30 mouse cellular contexts compared by ENCODE assay signal in genomic region chr1:80715917-80716316, GRCm38 (mm10). TPM values are rescaled to one million over a fixed set of nuclear protein-coding genes. Genes with fewer than 3 reads are reported as not detected.
DNase-seq lines count a peak whose midpoint lies in the region; ATAC-seq and TF ChIP-seq lines count a peak whose summit lies in the region.
"Had no signal": no experiment of that assay in that cellular context is flagged by ENCODE, and none has a peak within 500 bp of the region (broad histone marks: within the 10 kb centered on the region; RNA-seq: fewer than 3 reads in every experiment).

No protein-coding gene starts in this region.

- TF ChIP-seq POLR2A in embryonic fibroblast, embryonic 13.5 days (IDR thresholded peaks at IDR 0.05; ENCODE audit: low read depth, low read length), result no peak

- H3K4me2 ChIP-seq in heart, embryonic 12.5 days, result no peak overlapping the region
- H3K4me2 ChIP-seq in lung, postnatal 0 days (replicated peaks; ENCODE audit: low read depth, low read length), result no peak overlapping the region
- H3K4me2 ChIP-seq: embryonic facial prominence, embryonic 12.5 days; forebrain, embryonic 15.5 days; hindbrain, embryonic 12.5 days; intestine, embryonic 15.5 days; liver, embryonic 15.5 days; midbrain, embryonic 12.5 days; neural tube, embryonic 13.5 days had no signal

- no peaks in the 10 kb centered on the region for H3K9me3 ChIP-seq in heart, embryonic 12.5 days (replicated peaks)
- no peaks in the 10 kb centered on the region for H3K9me3 ChIP-seq in lung, postnatal 0 days (ENCODE audit: low read length)
- H3K9me3 ChIP-seq: embryonic facial prominence, embryonic 12.5 days; forebrain, embryonic 10.5 days; forebrain, embryonic 15.5 days; heart, embryonic 10.5 days; hindbrain, embryonic 12.5 days; intestine, embryonic 15.5 days; liver, embryonic 15.5 days; midbrain, embryonic 12.5 days; neural tube, embryonic 13.5 days had no signal

- peak; percentile 81 for TF ChIP-seq EP300 in lung, postnatal 0 days (IDR thresholded peaks at IDR 0.05)

- H3K36me3 ChIP-seq in heart, embryonic 12.5 days, result no peaks in the 10 kb centered on the region
- no peaks in the 10 kb centered on the region for H3K36me3 ChIP-seq in lung, postnatal 0 days (ENCODE audit: insufficient read depth, low read length)
- no peaks in the 10 kb centered on the region for H3K36me3 ChIP-seq in splenic B cell, adult 2 months (ENCODE audit: control insufficient read depth, insufficient read depth, low read length, poor library complexity, severe bottlenecking)
- H3K36me3 ChIP-seq: embryonic facial prominence, embryonic 12.5 days; forebrain, embryonic 10.5 days; forebrain, embryonic 15.5 days; heart, embryonic 10.5 days; hindbrain, embryonic 12.5 days; intestine, embryonic 15.5 days; liver, embryonic 15.5 days; midbrain, embryonic 12.5 days; neural tube, embryonic 13.5 days had no signal

- WGBS in heart, embryonic 12.5 days, result 59% methylated on average over 3 of the region's 3 CpGs
- WGBS in lung, postnatal 0 days, result 32% methylated on average over 3 of the region's 3 CpGs

- H3K27me3 ChIP-seq in heart, embryonic 12.5 days (replicated peaks), result no peaks in the 10 kb centered on the region
- H3K27me3 ChIP-seq in lung, postnatal 0 days (replicated peaks; ENCODE audit: insufficient read depth, low read length), result no peaks in the 10 kb centered on the region
- no peaks in the 10 kb centered on the region for H3K27me3 ChIP-seq in splenic B cell, adult 2 months (ENCODE audit: control insufficient read depth, insufficient read depth, low read length, poor library complexity, severe bottlenecking)
- H3K27me3 ChIP-seq: embryonic facial prominence, embryonic 12.5 days; forebrain, embryonic 15.5 days; hindbrain, embryonic 12.5 days; intestine, embryonic 15.5 days; liver, embryonic 15.5 days; midbrain, embryonic 12.5 days; neural tube, embryonic 13.5 days had no signal

- H3K4me1 ChIP-seq in heart, embryonic 12.5 days (replicated peaks), result 0 out of 2 replicates have a peak, but pooled peaks cover 8% of the 10 kb centered on the region
- H3K4me1 ChIP-seq in lung, postnatal 0 days (ENCODE audit: insufficient read depth, low read depth, low read length), result no peaks in the 10 kb centered on the region
- H3K4me1 ChIP-seq in embryonic fibroblast, embryonic 13.5 days (ENCODE audit: control insufficient read depth, insufficient read depth, low read length), result peaks cover 20% of the 10 kb centered on the region
- H3K4me1 ChIP-seq: forebrain, embryonic 10.5 days; heart, embryonic 10.5 days; hindbrain, embryonic 12.5 days; intestine, embryonic 15.5 days; liver, embryonic 15.5 days; midbrain, embryonic 12.5 days; neural tube, embryonic 13.5 days had no signal

- ATAC-seq in heart, embryonic 12.5 days (ENCODE audit: insufficient number of reproducible peaks, low FRiP score), result no peak
- ATAC-seq in lung, postnatal 0 days, result peak; percentile 82
- ATAC-seq: forebrain, embryonic 15.5 days; hindbrain, postnatal 0 days; intestine, embryonic 15.5 days had no signal

- no peak overlapping the region for H3K9ac ChIP-seq in heart, embryonic 12.5 days
- H3K9ac ChIP-seq in lung, postnatal 0 days (replicated peaks; ENCODE audit: low read depth), result no peak overlapping the region
- H3K9ac ChIP-seq: embryonic facial prominence, embryonic 12.5 days; forebrain, embryonic 15.5 days; hindbrain, embryonic 12.5 days; intestine, embryonic 15.5 days; liver, embryonic 15.5 days; midbrain, embryonic 12.5 days; neural tube, embryonic 13.5 days had no signal

- H3K27ac ChIP-seq in heart, embryonic 12.5 days (ENCODE audit: poor library complexity, severe bottlenecking), result no peak overlapping the region
- no peak overlapping the region for H3K27ac ChIP-seq in lung, postnatal 0 days (ENCODE audit: low read length)
- H3K27ac ChIP-seq in embryonic fibroblast, embryonic 13.5 days (ENCODE audit: insufficient read depth, low read length), result peak overlapping the region; percentile 67
- H3K27ac ChIP-seq: embryonic facial prominence, embryonic 12.5 days; forebrain, embryonic 10.5 days; forebrain, embryonic 15.5 days; heart, embryonic 10.5 days; hindbrain, embryonic 12.5 days; hindbrain, postnatal 0 days; intestine, embryonic 15.5 days; liver, embryonic 15.5 days; midbrain, embryonic 12.5 days; neural tube, embryonic 13.5 days had no signal

- DNase-seq in heart, adult 11 months, result peak; percentile 44
- peak; percentile 89 for DNase-seq in lung, postnatal 0 days (ENCODE audit: low spot score)
- DNase-seq in lung, postnatal 4 days, result no peak
- DNase-seq in splenic B cell, adult 2 months (ENCODE audit: low read depth, low spot score), result peak; percentile 17
- DNase-seq in urinary bladder, adult 18-20 months (ENCODE audit: low spot score in 2 of 2), result no peak
- no peak for DNase-seq in layer of hippocampus, postnatal 14 days (ENCODE audit: low spot score in 2 of 2)
- DNase-seq: adrenal gland, postnatal 36 days; cerebellum, adult 11 months; cerebellum, adult 9-10 months; cerebellum, postnatal 36 days; embryo, embryonic 11 days; heart, postnatal 36 days; kidney, adult 2 months; liver; right cerebral cortex, postnatal 4 days; thymus, adult 2 months; thymus, postnatal 4 days had no signal

- no peak for TF ChIP-seq CTCF in lung, postnatal 0 days (IDR thresholded peaks at IDR 0.05)
- no peak for TF ChIP-seq CTCF in embryonic fibroblast, embryonic 13.5 days (IDR thresholded peaks at IDR 0.05; ENCODE audit: borderline replicate concordance, insufficient read depth, low read length)

- no peak overlapping the region for H3K4me3 ChIP-seq in heart, embryonic 12.5 days
- H3K4me3 ChIP-seq in lung, postnatal 0 days (ENCODE audit: low read depth, low read length), result no peak overlapping the region
- H3K4me3 ChIP-seq in embryonic fibroblast, embryonic 13.5 days (ENCODE audit: insufficient read depth, low read length), result no peak overlapping the region
- H3K4me3 ChIP-seq: embryonic facial prominence, embryonic 12.5 days; forebrain, embryonic 10.5 days; forebrain, embryonic 15.5 days; heart, embryonic 10.5 days; hindbrain, embryonic 12.5 days; intestine, embryonic 15.5 days; liver, embryonic 15.5 days; midbrain, embryonic 12.5 days; myocyte; neural tube, embryonic 13.5 days had no signal

RNA-seq across cellular contexts. Expression of gene Dock10, which starts 42.4 kb away (rescaled TPM):
- polyA plus RNA-seq in heart, embryonic 12.5 days (2016; fragmentation: Nextera tagmentation; extraction: Ambion mirVana), result 4.0 and 4.3 TPM in 2 replicates
- polyA plus RNA-seq in lung, postnatal 0 days (2015; fragmentation: Nextera tagmentation; extraction: Ambion mirVana), result 6.0 and 6.8 TPM in 2 replicates
- 2.0 and 8.5 TPM in 2 replicates for polyA plus RNA-seq in embryonic fibroblast, embryonic 13.5 days (2011; ENCODE audit: insufficient read length, low read depth, missing spikeins)
- total RNA-seq in layer of hippocampus, postnatal 14 days (2021), result 10 to 100 TPM; 47.0 to 50.6 TPM

Comparison
In these comparisons a context has a peak if more than half of its experiments do, and no peak if none do; other contexts are left out.
1. DNase-seq: peak in heart, adult 11 months (single experiment), lung, postnatal 0 days (single experiment) and splenic B cell, adult 2 months (single experiment); none in lung, postnatal 4 days (0 of 2), urinary bladder, adult 18-20 months (0 of 2) and layer of hippocampus, postnatal 14 days (0 of 2).